Mouse (Mus musculus): ENCODE results near the gene Fdxr. TPM values are rescaled to one million over a fixed set of nuclear protein-coding genes. Genes with fewer than 3 reads are reported as not detected.

Gene Fdxr
- polyA plus RNA-seq, 1 experiment from 2014 or later = 20.8 TPM

Small RNA genes lying within 50 kb of the gene (microRNA-seq; reads per million reads assigned to microRNA genes)
- not detected for gene Gm25837

Other genes starting within 250 kb of the Fdxr start
- not detected in 2 replicates for gene Cd300ld5, start 239.3 kb downstream of the Fdxr start, polyA plus RNA-seq (2015; fragmentation: Nextera tagmentation; extraction: Ambion mirVana)
- not detected in 2 replicates for gene Cd300ld3, start 228.6 kb downstream of the Fdxr start, polyA plus RNA-seq (2015; fragmentation: Nextera tagmentation; extraction: Ambion mirVana)
- not detected in 2 replicates for gene Cd300e, start 214.9 kb downstream of the Fdxr start, polyA plus RNA-seq (2015; fragmentation: Nextera tagmentation; extraction: Ambion mirVana)
- 1.7 and 2.1 TPM in 2 replicates for gene Rab37, start 185.6 kb downstream of the Fdxr start, polyA plus RNA-seq (2015; fragmentation: Nextera tagmentation; extraction: Ambion mirVana)
- gene Cd300lf, start 143.1 kb downstream of the Fdxr start, polyA plus RNA-seq (2015; fragmentation: Nextera tagmentation; extraction: Ambion mirVana) = 0.36 and 0.49 TPM in 2 replicates
- 123 and 127 TPM in 2 replicates for gene Slc9a3r1, start 113.7 kb downstream of the Fdxr start, polyA plus RNA-seq (2015; fragmentation: Nextera tagmentation; extraction: Ambion mirVana)
- gene Tmem104, start 89.6 kb downstream of the Fdxr start, polyA plus RNA-seq (2015; fragmentation: Nextera tagmentation; extraction: Ambion mirVana) = 10.6 and 11.0 TPM in 2 replicates
- 21.5 and 23.4 TPM in 2 replicates for gene Nat9, start 89.2 kb downstream of the Fdxr start, polyA plus RNA-seq (2015; fragmentation: Nextera tagmentation; extraction: Ambion mirVana)
- not detected in 2 replicates for gene Grin2c, start 9.8 kb downstream of the Fdxr start, polyA plus RNA-seq (2015; fragmentation: Nextera tagmentation; extraction: Ambion mirVana)
- gene Fads6, start 20.6 kb upstream of the Fdxr start, polyA plus RNA-seq (2015; fragmentation: Nextera tagmentation; extraction: Ambion mirVana) = 0.49 and 0.55 TPM in 2 replicates
- 0.06 and 0.09 TPM in 2 replicates for gene Otop2, start 30.1 kb upstream of the Fdxr start, polyA plus RNA-seq (2015; fragmentation: Nextera tagmentation; extraction: Ambion mirVana)
- gene Ush1g, start 45.0 kb upstream of the Fdxr start, polyA plus RNA-seq (2015; fragmentation: Nextera tagmentation; extraction: Ambion mirVana) = not detected in 2 replicates
- not detected in 2 replicates for gene Otop3, start 57.7 kb upstream of the Fdxr start, polyA plus RNA-seq (2015; fragmentation: Nextera tagmentation; extraction: Ambion mirVana)
- gene Hid1, start 90.7 kb upstream of the Fdxr start, polyA plus RNA-seq (2015; fragmentation: Nextera tagmentation; extraction: Ambion mirVana) = 6.7 and 8.1 TPM in 2 replicates
- gene Cdr2l, start 104.9 kb upstream of the Fdxr start, polyA plus RNA-seq (2015; fragmentation: Nextera tagmentation; extraction: Ambion mirVana) = 10.6 and 10.7 TPM in 2 replicates
- gene Mrpl58, start 126.7 kb upstream of the Fdxr start, polyA plus RNA-seq (2015; fragmentation: Nextera tagmentation; extraction: Ambion mirVana) = 204 and 209 TPM in 2 replicates
- gene Atp5h, start 142.9 kb upstream of the Fdxr start, polyA plus RNA-seq (2015; fragmentation: Nextera tagmentation; extraction: Ambion mirVana) = 1,004 and 1,083 TPM in 2 replicates
- 14.1 and 16.4 TPM in 2 replicates for gene Kctd2, start 143.1 kb upstream of the Fdxr start, polyA plus RNA-seq (2015; fragmentation: Nextera tagmentation; extraction: Ambion mirVana)
- gene Trim80, start 163.5 kb upstream of the Fdxr start, polyA plus RNA-seq (2015; fragmentation: Nextera tagmentation; extraction: Ambion mirVana) = 0.18 and 0.30 TPM in 2 replicates
- 15.8 and 22.3 TPM in 2 replicates for gene Slc16a5, start 185.4 kb upstream of the Fdxr start, polyA plus RNA-seq (2015; fragmentation: Nextera tagmentation; extraction: Ambion mirVana)
- gene Armc7, start 198.6 kb upstream of the Fdxr start, polyA plus RNA-seq (2015; fragmentation: Nextera tagmentation; extraction: Ambion mirVana) = 8.6 and 9.1 TPM in 2 replicates
- 72.7 and 76.7 TPM in 2 replicates for gene Nt5c, start 214.8 kb upstream of the Fdxr start, polyA plus RNA-seq (2015; fragmentation: Nextera tagmentation; extraction: Ambion mirVana)
- 457 and 460 TPM in 2 replicates for gene Jpt1, start 237.3 kb upstream of the Fdxr start, polyA plus RNA-seq (2015; fragmentation: Nextera tagmentation; extraction: Ambion mirVana)

Data from kidney, embryonic 15.5 days (tissue).